Mouse (Mus musculus): ENCODE measurements around the gene Usb1. TPM values are rescaled to one million over a fixed set of nuclear protein-coding genes. Genes with fewer than 3 reads are reported as not detected.

Usb1 gene
- 10 to 100 TPM; 13.4 to 14.7 TPM for total RNA-seq (2021)
- long read RNA-seq, experiment 1, transcript Usb1-201 (7 exons, 1,758 nt): major isoform, 10 of 14 reads
- long read RNA-seq, experiment 1, partial matches to known transcripts: 1 of 14 reads
- long read RNA-seq, experiment 1, other reads (novel, unspliced or antisense): 2 of 14 reads
- long read RNA-seq, experiment 2, transcript Usb1-201 (7 exons, 1,758 nt): major isoform, 5 of 6 reads
- long read RNA-seq, experiment 2, partial matches to known transcripts: 0 of 6 reads
- long read RNA-seq, experiment 2, other reads (novel, unspliced or antisense): 1 of 6 reads

DNA sequence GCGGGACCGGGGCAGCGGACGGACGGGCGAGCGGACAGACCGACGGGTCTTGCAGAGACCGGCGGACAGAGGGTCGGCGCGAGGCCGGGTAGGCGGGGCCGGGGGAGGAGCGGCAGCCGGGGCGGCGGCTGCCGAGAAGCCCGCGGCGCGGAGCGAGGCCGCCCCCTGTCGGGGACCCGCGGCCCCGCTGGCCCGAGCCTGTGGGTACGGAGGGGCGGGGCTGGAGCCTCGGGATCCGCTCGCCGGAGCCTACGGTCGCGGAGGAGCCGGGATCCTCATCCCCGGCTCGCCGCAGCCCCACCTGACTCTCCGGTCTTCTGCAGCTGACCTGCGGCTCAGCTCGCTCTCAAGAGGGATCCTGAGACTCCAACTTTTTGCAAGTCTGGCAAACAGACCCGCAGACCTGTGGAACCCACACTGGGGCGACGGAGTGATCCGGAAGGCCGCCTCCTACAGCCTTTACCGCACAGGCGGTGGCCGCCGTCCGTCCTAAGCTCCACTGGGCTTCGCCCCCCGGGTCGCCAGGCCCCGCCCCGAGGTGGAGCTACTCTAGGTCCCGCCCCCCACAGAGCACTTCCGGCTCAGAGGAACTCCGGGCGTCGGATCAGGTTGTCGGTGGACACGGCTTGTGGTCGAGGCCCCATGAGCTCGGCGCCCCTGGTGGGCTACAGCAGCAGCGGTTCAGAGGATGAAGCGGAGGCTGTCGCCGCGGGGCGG is at the start of gene Usb1, which contains the start of gene Zfp319:
Gene Usb1 (plus strand): TSS at position 565 of the 717 bp plus-strand sequence.
Gene Zfp319 (minus strand): TSS at position 231 of the 717 bp plus-strand sequence.
- DNase-seq: peak; percentile 96

DNA sequence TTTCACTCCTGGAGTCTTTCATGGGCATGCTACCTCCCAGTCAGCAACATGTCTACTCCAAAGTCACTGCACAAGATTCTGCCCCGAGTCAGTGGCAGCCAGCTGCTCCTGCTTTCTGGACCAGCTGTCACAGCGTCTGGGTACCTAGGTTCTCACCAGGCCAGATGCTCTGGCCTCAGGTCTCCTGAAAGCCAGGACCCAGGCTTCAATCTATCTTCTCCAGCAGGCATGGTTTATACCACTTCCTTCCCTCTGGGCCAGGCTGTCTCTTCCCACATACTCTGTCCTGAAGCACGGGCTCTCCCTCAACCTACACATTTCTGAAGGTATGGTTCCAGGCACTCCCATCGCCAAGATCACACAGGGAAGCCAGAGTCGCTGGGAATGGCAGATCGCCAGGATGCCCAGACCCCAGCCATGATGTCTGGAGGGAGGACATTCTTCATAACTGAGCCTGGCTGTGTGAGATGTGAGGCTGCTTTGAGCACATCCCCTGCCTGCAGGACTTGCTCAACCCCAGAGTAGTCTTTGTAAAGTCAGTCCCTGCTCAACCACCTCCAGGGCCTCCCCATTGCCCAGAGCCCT is 42.9 kb upstream of the Usb1 start:
- no peak for DNase-seq

DNA sequence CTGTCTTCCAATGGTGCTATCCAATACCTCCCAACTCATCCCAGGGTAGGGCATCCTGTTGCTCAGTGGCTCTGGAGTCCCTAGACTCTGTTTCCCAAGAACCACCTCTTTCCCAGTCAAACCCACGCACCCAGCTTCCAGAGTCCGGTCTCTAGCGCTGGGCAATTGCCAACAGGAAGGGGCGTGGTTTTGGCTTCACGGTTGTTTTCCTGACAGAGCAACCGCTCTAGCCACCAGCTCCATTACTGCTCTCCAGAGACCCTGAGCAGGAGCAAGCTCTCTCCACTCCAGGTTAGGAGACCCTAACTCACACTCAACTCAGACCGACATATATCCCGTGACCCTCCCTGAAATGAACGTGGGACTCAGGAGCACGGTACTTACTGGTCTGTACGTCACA is 38.9 kb upstream of the Usb1 start:
- peak; percentile 94 to 96 for DNase-seq

DNA sequence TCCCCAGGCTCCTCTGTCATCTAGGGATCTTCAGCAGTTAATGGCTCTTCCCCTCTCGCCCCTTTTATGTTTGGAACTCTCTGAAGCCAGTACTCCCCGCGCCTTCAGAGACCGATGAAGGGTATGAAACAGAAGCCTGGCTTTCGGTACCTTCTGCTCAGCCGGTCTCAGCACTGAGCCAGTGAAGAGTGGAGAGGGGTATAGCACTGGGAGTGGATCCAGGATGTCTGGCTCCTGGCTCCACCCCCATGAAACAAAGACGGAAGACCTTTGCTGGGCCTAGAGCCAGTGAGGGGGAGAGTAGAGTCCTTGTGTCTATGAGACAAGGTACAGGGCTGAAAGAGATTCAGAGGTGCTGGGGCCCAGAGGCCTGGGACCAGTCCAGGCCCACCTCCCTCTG is 38.2 kb upstream of the Usb1 start:
- peak; percentile 68 to 78 for DNase-seq

DNA sequence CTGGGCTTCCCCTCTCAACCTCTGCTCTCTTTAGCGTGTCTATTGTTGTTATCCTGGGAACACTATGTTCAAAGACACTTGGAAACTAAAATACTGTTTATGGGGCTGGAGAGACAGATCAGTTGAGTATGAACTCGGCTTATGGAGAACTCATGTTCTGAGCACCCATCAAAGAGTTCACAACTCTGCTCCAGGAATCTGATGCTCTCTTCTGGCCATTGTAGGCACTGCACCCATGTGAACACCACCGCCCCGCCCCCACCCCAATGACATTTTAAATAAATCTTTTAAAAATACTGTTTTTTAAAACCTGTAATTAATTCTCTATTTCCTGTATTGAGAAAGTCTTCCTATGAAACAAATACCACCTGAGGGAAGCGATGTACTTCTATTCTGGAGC is 29.7 kb upstream of the Usb1 start:
- peak; percentile 28 to 67 for DNase-seq

DNA sequence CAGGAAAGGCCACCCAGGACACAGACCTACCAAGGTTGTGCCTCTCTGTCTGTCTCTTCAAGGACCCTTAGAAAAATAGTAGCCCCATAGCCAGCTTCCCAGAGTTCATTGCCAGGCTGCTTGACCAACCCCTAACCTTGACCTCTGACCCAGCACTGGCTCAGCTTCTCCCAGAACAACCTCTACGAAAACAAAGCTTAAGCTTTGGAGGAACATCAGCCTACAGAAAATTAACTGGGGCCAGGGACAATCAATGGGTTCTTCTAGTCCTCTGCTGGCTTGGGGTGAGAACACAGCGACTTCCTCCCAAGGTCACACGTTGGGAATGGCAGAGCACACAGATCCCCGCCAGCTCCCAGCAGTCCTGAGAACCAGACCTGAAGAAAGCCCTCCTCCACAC is 26.6 kb upstream of the Usb1 start:
- DNase-seq: no peak

DNA sequence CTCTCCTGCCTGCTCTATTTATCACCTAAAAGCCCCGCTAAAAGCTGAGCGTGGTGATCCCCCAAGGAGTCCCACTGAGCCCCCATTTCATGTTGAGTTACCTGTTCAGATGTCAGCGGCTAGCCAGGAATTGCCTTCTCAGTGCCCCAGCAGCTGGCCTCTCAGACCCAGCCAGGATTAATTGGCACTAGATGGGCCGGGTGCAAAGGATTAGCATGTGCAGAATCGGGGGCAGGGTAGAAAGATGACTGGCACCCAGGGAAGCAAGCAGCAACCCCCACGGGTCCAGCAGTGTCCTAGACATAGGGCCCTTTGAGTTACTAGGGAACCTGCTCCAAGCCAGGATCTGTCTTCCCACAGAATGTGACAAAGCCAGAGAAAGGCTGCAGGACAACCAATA is 25.7 kb upstream of the Usb1 start, which contains the start of gene Cngb1:
Gene Cngb1 (minus strand): TSS at position 155 of the 400 bp plus-strand sequence.
- DNase-seq: no peak

DNA sequence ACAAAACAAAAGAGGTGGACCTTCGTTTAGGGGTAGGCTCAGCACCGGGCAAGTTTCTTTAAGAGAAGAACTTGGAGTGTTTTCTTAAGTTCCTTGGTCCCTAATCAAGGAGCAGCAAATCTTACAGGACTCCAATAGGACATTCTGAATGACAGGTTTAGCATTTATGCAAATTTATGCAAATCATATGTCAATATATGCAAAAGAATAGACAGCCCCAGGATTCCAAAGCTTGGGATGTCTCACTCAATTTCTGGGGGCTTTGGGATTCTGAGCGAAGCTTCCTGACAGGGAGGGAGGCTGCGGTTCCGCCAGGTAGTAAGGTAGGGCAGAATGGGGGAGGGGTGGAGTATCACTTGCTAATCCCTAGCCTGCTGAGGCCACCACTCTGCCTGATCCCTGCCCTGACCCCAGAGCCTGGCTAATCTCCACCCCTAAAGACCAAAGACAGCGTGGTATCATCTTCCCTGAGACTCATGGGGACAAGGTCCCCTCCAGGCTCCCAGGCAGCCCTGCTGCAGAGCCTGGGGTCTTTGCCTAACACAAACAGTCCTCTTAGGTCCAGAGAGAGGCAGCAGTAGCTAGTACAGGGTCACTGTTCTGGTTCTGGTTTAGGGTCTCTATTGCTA is 21.6 kb upstream of the Usb1 start, which contains the start of gene Tepp:
Gene Tepp (plus strand): TSS at position 225 of the 629 bp plus-strand sequence.
- no peak for DNase-seq

DNA sequence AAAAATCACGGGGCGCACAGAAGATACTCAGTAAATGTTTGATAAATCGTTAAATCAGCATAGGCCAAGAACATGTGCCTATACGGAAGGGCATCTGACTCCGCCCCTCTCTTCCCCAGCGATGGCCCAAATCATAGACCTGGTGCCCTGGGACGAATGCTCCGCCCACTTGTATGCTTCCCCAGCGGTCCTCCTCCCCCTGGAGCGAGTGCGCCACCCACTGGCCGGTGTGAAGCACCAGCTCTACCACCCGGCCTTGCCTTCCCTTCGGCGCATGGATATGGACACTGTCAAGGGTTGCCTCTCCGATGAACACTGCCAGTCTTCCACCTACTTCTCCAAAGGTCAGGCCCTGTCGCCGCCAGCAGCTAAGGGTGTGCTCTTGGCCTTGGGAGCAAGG is 19.2 kb upstream of the Usb1 start:
- no peak for DNase-seq

DNA sequence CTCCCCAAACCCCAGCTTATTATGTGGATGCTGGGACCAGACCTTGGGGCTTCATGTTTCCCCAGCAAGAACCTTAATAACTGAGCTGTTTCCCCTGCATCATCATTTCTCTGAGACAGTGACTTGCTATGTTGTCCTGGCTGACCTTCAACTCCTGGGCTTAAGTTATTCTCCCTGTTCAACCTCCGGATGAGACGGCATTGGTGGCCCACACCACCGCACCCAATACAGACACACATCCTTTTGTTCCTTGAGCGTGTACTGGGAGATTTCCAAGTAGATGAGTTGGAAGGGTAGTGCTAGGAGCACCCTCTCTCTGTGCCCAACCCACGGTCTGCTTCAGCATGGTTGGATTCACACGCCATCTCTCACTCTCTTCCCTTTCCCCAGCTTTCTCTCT is 18.2 kb upstream of the Usb1 start:
- no peak for DNase-seq

DNA sequence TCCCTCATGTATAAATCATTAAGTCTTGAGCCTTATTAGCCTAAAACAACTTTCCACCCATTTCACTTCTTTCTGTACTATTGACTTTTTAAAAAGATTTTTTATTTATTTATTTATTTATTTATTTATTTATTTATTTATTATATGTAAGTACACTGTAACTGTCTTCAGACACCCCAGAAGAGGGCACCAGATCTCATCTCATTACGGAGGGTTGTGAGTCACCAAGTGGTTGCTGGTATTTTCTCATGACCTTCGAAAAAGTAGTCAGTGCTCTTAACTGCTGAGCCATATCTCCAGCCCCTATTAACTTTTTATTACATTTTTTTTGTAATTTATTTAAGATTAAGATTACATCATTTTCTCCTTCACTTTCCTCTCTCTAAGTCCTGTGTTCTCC is 17.4 kb upstream of the Usb1 start:
- DNase-seq: no peak

DNA sequence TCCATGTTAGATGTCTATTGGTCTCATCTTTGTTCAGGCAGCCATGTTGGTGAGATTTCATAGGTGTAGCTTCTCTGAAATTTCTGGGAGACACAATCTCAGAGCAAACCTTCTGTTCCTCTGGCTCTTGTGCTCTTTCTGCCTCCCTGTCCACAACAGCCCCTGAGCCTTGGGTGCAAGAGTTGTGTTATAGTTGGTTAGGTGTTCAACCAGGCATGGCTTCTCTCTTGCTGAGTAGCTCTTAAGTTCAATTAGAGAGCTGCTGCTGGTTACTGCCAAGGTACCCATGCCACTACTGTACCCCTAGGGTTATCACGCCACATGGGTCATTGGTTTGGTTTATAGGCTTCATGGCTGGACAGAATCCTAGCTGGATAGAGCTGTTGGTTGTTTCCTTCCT is 16.7 kb upstream of the Usb1 start:
- no peak for DNase-seq

DNA sequence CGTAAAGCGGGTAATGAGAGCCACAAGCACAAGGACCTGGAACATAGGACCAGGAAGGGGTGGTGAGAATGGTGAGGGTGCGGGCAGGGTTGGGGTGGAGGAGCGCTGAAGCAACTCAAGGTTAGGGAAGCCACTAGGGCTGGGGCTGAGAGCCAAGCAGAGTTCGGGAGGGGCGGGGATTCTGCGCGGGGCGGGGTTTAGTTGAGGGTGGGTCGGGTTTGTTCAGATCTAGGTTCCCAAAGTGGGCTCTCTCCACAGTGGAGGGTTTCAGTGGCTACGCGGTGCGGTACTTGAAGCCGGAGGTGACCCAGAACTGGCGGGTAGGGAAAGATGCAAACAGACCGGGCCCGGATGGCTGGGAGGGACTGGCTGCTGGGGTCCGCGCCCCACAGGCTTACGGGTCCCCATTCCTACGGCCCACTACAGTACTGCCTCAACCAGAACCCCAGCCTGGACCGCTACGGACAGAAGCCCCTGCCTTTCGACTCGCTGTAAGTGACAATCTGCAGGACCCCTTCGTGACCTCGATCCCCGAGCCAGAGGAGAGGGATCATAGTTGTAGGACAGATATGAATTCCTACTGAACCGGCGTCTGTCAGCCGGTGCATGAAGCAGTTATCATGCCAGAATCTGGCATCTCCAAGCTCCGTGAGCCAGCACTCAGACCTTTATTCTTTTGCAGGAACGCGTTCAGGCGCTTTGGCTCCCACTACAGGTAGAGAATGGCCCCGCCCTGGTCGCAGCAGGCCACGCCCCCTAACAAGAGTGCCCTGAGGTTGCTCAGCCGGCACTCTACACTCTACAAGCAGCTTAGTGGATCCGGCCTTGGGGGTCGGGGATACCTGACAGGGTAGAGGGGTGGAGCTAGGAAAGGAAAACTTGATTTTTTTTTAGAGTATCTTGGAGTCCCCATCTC is 11.6 kb upstream of the Usb1 start:
- peak; percentile 51 to 71 for DNase-seq

DNA sequence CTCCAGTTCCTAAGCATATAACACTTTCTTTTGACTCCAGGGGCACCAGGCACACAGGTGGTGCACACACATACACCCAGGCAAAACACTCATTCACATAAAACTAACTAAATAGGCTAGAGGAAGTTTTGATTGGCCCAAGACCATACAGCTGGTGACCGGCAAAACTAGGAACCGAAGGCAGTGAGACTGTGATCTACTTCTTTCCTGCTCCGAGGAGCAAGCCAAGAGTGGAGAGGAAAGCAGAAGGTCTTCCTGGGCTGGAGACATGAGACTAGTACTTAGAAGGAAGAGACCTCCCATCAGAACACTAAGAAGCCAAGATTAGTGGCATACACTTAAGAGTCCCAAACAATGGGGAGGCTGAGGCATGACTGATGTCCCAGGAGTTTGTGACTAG is 8.9 kb upstream of the Usb1 start:
- DNase-seq: peak; percentile 36 to 47

DNA sequence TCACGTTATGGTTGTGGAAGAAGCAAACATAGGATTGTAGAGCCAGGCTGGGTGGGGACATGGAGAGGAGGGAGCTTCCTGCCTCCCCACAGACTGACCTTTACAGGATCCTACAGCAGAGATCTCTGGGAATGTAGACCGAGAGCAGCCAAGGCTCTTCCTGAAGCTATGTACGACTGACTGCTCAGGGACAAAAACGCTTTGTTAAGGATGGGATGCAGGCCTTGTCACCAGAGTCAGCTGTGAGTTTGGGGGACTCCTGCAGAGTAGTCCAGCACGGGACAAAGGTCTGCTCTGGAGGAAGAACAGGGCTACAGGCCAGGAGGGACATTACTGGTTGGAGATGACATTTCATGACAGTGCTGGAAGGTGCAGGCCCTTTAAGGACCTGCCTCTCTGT is 7.4 kb upstream of the Usb1 start:
- no peak for DNase-seq

DNA sequence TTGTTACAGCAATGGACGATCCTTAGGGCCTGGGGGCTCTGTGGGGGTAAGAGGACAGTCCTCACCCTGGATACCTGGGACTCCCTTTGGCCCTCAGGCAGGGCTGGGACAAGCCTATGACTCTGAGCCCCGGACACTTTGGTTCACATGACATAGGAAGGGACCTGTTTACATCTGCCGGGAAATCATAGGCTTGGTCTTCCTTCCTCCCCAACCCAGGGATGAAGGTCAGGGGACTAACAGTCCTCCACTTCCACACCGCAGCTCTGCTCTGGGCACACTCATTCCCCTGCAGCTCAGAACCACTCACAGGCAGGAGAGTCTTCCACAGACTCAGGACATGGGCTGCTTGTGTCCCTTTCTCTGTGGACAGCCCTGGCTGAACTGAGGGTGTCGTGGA is 5.3 kb upstream of the Usb1 start:
- no peak for DNase-seq

DNA sequence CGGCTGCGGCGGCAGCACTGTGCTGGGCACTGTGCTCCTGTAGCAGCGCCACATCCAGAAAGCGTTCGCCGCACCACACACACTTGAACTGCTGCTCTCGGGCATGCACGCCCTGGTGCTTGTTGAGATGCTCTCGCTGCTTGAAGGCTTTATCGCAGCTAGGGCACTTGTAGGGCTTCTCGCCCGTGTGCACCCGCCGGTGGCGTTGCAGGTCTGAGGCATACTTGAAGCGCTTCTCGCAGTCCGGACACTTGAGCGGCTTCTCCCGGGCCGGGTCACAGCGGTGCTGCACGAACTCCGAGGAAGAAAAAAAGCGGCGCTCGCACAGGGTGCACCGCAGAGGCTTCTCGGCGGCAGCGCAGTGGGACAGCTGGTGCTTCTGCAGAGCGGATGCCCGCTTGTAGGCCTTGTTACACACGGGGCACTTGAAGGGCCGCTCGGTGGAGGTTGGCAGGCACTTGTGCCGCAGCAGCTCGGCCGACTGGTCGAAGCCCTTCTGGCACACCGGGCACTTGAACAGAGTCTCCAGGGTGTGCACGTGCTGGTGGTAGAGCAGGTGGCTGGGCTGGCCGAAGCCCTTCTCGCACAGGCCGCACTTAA is 4.1 kb upstream of the Usb1 start:
- DNase-seq: no peak

DNA sequence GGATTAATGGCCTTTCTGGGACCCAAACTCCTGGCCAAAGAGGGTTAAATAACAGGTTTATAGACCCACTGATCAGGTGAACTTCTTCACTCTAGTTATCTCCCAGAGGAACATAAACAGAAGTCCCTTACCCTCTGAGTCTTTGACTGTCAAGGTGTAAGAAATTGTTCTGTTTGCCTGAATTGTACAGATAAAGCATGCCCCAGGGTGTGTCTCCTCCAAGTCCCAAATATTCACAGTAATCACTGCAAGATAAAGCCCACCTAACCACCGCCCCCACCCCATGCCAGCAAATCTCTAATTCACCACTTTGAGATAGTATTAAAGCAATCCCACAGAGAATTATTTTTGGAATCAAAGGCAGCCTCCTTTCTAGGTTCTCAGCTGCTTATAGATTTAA is 1.7 kb upstream of the Usb1 start:
- DNase-seq: no peak

DNA sequence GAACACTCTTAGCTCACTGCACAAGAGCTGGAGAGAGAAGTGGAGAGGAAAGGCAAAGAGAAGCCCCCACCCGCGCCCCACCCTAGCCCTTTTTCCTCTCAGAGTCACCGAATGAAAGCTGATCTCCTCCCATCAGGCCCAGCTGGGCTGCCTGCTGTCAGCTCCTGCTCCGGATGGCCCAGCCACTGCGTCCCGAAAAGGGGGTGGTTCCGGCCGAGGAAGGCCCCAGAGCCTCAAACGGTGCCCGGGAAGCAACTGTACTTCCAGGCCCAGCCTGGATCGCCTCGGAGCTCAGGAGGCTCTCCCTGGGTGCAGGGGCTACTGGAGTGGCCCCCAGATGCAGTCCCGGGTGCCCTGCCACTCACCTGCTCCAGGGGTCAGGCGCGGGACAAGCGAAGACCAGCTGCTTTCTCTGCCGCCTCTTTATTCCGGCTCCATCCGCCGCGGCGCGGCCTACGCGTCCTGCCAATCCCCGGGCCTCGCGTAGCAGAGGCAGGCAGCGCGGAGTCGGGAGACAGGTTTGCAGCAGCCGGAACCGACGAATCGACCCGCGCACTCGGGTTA is 846 bp upstream of the Usb1 start:
- DNase-seq: peak in 1 of 2 experiments; percentile 81

DNA sequence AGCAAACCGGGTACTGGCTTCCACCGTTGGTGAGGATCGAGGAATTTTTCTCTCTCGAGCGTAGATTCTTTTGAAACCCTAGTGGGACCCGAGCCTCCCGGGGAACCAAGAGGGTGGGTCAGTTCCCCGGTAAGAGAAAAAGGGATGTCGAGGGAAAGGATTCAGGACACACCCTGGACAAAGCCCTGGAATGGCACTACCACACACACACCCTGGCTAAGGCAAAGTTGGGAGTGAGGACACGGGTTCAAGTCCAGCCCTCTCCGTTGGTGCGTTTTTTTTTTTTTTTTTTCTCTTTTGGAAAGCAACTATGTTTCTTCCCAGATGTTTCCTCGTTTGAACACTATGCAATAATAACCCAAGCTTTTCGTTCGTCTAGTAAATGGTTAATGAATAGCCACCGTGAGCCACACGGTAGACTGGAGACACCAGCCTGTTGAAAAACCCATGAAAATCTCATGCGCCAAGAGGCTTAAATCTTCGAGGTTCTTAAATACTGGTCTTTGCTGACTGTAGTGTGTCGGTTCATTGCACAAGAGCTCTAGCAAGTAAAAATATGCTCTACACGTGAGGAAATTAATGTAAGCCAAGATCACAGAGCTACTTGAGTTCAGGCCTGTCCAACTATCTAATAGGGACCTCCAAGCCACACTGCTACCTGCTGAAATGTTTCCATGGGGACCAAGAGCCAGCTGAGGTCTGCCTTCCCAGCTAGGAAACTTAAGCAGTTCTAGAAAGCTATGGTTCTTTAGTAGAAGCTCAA is 534 bp downstream of the Usb1 start:
- peak in 1 of 2 experiments; percentile 5 for DNase-seq

Measured in heart, adult 18-20 months (tissue).